In genomic region chr17:35120745-35121142, GRCm38 (mm10) we compare ENCODE assay signal across 8 mouse cellular contexts. TPM values are rescaled to one million over a fixed set of nuclear protein-coding genes. Genes with fewer than 3 reads are reported as not detected.
DNase-seq lines count a peak whose midpoint lies in the region; ATAC-seq and TF ChIP-seq lines count a peak whose summit lies in the region.

No protein-coding gene starts in this region.

- H3K4me1 ChIP-seq in cerebellum, adult 2 months (ENCODE audit: control insufficient read depth, insufficient read depth, low read length): peaks cover 9% of the 10 kb centered on the region
- H3K4me1 ChIP-seq in embryonic facial prominence, embryonic 11.5 days (ENCODE audit: control insufficient read depth, insufficient read depth, low read length): peaks cover 4% of the 10 kb centered on the region; the same call in 1 of the 2 replicates
- peaks cover 26% of the 10 kb centered on the region for H3K4me1 ChIP-seq in hindbrain, embryonic 13.5 days (replicated peaks)
- H3K4me1 ChIP-seq in liver, embryonic 15.5 days (replicated peaks): peaks cover 39% of the 10 kb centered on the region
- no peaks in the 10 kb centered on the region for H3K4me1 ChIP-seq in stomach, postnatal 0 days (replicated peaks; ENCODE audit: control insufficient read depth, insufficient read depth)

- TF ChIP-seq EP300 in stomach, postnatal 0 days (optimal IDR thresholded peaks at IDR 0.05): no peak

- no peak; the same call in 1 of the 2 replicates for ATAC-seq in embryonic facial prominence, embryonic 11.5 days (replicated peaks; ENCODE audit: insufficient number of reproducible peaks, low FRiP score, low TSS enrichment, low read depth)
- no peak; the same call in 1 of the 2 replicates for ATAC-seq in hindbrain, embryonic 13.5 days (ENCODE audit: low FRiP score)
- ATAC-seq in liver, embryonic 15.5 days (ENCODE audit: insufficient read depth): peak; percentile 6; the same call in 1 of the 2 replicates
- ATAC-seq in stomach, postnatal 0 days (ENCODE audit: low FRiP score, low TSS enrichment): no peak; the same call in 1 of the 2 replicates

- H3K27ac ChIP-seq in cerebellum, adult 2 months (ENCODE audit: insufficient read depth, low read length): peak overlapping the region; percentile 72
- no peak overlapping the region for H3K27ac ChIP-seq in embryonic facial prominence, embryonic 11.5 days (replicated peaks; ENCODE audit: low read depth, low read length)
- peak overlapping the region; percentile 76 for H3K27ac ChIP-seq in hindbrain, embryonic 13.5 days
- peak overlapping the region; percentile 74 for H3K27ac ChIP-seq in liver, embryonic 15.5 days (replicated peaks)
- peak overlapping the region; percentile 78 for H3K27ac ChIP-seq in stomach, postnatal 0 days (replicated peaks)

- under 1% methylated on average over 33 of the region's 33 CpGs for WGBS in cerebellum, adult 2 months
- WGBS in embryonic facial prominence, embryonic 11.5 days: 0% methylated on average over 33 of the region's 33 CpGs
- WGBS in hindbrain, embryonic 13.5 days: under 1% methylated on average over 33 of the region's 33 CpGs
- under 1% methylated on average over 33 of the region's 33 CpGs for WGBS in liver, embryonic 15.5 days (ENCODE audit: insufficient replicate concordance)
- WGBS in stomach, postnatal 0 days: under 1% methylated on average over 33 of the region's 33 CpGs

- peak overlapping the region; percentile 90 for H3K4me3 ChIP-seq in cerebellum, adult 2 months (replicated peaks; ENCODE audit: insufficient read depth, low read depth, low read length)
- H3K4me3 ChIP-seq in embryonic facial prominence, embryonic 11.5 days (ENCODE audit: low read depth, low read length): peak overlapping the region; percentile 89
- peak overlapping the region; percentile 93 for H3K4me3 ChIP-seq in hindbrain, embryonic 13.5 days
- peak overlapping the region; percentile 88 for H3K4me3 ChIP-seq in liver, embryonic 15.5 days (replicated peaks)
- H3K4me3 ChIP-seq in stomach, postnatal 0 days (ENCODE audit: low read depth, low read length): peak overlapping the region; percentile 91

- no peak for TF ChIP-seq POLR2A in cerebellum, adult 2 months (IDR thresholded peaks at IDR 0.05; ENCODE audit: borderline replicate concordance, insufficient read depth, low read length)

- no peaks in the 10 kb centered on the region for H3K27me3 ChIP-seq in cerebellum, adult 2 months (ENCODE audit: control insufficient read depth, insufficient read depth, low read length)
- H3K27me3 ChIP-seq in embryonic facial prominence, embryonic 11.5 days (ENCODE audit: control insufficient read depth, insufficient read depth, low read length): no peaks in the 10 kb centered on the region
- no peaks in the 10 kb centered on the region for H3K27me3 ChIP-seq in hindbrain, embryonic 13.5 days
- H3K27me3 ChIP-seq in liver, embryonic 15.5 days: no peaks in the 10 kb centered on the region
- H3K27me3 ChIP-seq in stomach, postnatal 0 days (ENCODE audit: control insufficient read depth, insufficient read depth, low read length): no peaks in the 10 kb centered on the region

- H3K9me3 ChIP-seq in embryonic facial prominence, embryonic 11.5 days (replicated peaks; ENCODE audit: control insufficient read depth, low read length): no peaks in the 10 kb centered on the region
- H3K9me3 ChIP-seq in hindbrain, embryonic 13.5 days: no peaks in the 10 kb centered on the region
- no peaks in the 10 kb centered on the region for H3K9me3 ChIP-seq in liver, embryonic 15.5 days (replicated peaks)
- no peaks in the 10 kb centered on the region for H3K9me3 ChIP-seq in stomach, postnatal 0 days (ENCODE audit: control insufficient read depth, low read length)

- DNase-seq in cerebellum, adult 2 months: no peak
- no peak for DNase-seq in cerebellum, postnatal 4 days (ENCODE audit: low spot score in 2 of 2)
- DNase-seq in 3T3-L1 (ENCODE audit: low read depth, low spot score): peak; percentile 43
- no peak for DNase-seq in embryonic facial prominence, embryonic 11.5 days (ENCODE audit: low spot score)
- DNase-seq in stomach, postnatal 0 days (ENCODE audit: low spot score): peak; percentile 60
- no peak for DNase-seq in thymus, postnatal 0 days (ENCODE audit: low spot score)

- no peak for TF ChIP-seq CTCF in cerebellum, adult 2 months (IDR thresholded peaks at IDR 0.05; ENCODE audit: borderline replicate concordance, insufficient read depth, low read depth, low read length)
- TF ChIP-seq CTCF in stomach, postnatal 0 days (IDR thresholded peaks at IDR 0.05; ENCODE audit: low read depth): no peak

- H3K36me3 ChIP-seq in embryonic facial prominence, embryonic 11.5 days (replicated peaks; ENCODE audit: control insufficient read depth, insufficient read depth, low read depth, low read length): peaks cover 19% of the 10 kb centered on the region
- peaks cover 50% of the 10 kb centered on the region for H3K36me3 ChIP-seq in hindbrain, embryonic 13.5 days
- peaks cover 60% of the 10 kb centered on the region for H3K36me3 ChIP-seq in liver, embryonic 15.5 days (replicated peaks)
- H3K36me3 ChIP-seq in stomach, postnatal 0 days (ENCODE audit: control insufficient read depth, insufficient read depth, low read length): peaks cover 7% of the 10 kb centered on the region

- H3K4me2 ChIP-seq in embryonic facial prominence, embryonic 11.5 days (ENCODE audit: low read depth, low read length): peak overlapping the region; percentile 92
- H3K4me2 ChIP-seq in hindbrain, embryonic 13.5 days: peak overlapping the region; percentile 91
- H3K4me2 ChIP-seq in liver, embryonic 15.5 days: peak overlapping the region; percentile 95
- H3K4me2 ChIP-seq in stomach, postnatal 0 days (replicated peaks; ENCODE audit: low read depth): peak overlapping the region; percentile 97

- peak overlapping the region; percentile 83 for H3K9ac ChIP-seq in embryonic facial prominence, embryonic 11.5 days (replicated peaks; ENCODE audit: low read length)
- H3K9ac ChIP-seq in hindbrain, embryonic 13.5 days: peak overlapping the region; percentile 97
- peak overlapping the region; percentile 94 for H3K9ac ChIP-seq in liver, embryonic 15.5 days
- peak overlapping the region; percentile 94 for H3K9ac ChIP-seq in stomach, postnatal 0 days (ENCODE audit: low read length)

RNA-seq across cellular contexts. Expression of gene Gpank1, which starts 0.5 kb away (rescaled TPM):
- polyA plus RNA-seq in cerebellum, adult 2 months (2012; rRNA removed): 32.7 TPM in 2 replicates
- 24.6 and 26.4 TPM in 2 replicates for polyA plus RNA-seq in embryonic facial prominence, embryonic 11.5 days (2014; fragmentation: Nextera tagmentation; extraction: Ambion mirVana)
- 21.6 and 24.4 TPM in 2 replicates for polyA plus RNA-seq in hindbrain, embryonic 13.5 days (2015; fragmentation: Nextera tagmentation; extraction: Ambion mirVana)
- 12.8 and 15.5 TPM in 2 replicates for polyA plus RNA-seq in liver, embryonic 15.5 days (2015; fragmentation: Nextera tagmentation; extraction: Ambion mirVana)
- 11.2 and 11.3 TPM in 2 replicates for polyA plus RNA-seq in stomach, postnatal 0 days (2015; fragmentation: Nextera tagmentation; extraction: Ambion mirVana)
- 26.9 and 31.2 TPM in 2 replicates for polyA plus RNA-seq in thymus, postnatal 0 days (2015; fragmentation: Nextera tagmentation; extraction: Ambion mirVana)

RNA-seq across cellular contexts. Expression of gene Csnk2b, which starts 1.1 kb away (rescaled TPM):
- 231 TPM in 2 replicates for polyA plus RNA-seq in cerebellum, adult 2 months (2012; rRNA removed)
- 273 and 294 TPM in 2 replicates for polyA plus RNA-seq in embryonic facial prominence, embryonic 11.5 days (2014; fragmentation: Nextera tagmentation; extraction: Ambion mirVana)
- polyA plus RNA-seq in hindbrain, embryonic 13.5 days (2015; fragmentation: Nextera tagmentation; extraction: Ambion mirVana): 317 and 322 TPM in 2 replicates
- 125 TPM in 2 replicates for polyA plus RNA-seq in liver, embryonic 15.5 days (2015; fragmentation: Nextera tagmentation; extraction: Ambion mirVana)
- polyA plus RNA-seq in stomach, postnatal 0 days (2015; fragmentation: Nextera tagmentation; extraction: Ambion mirVana): 323 and 329 TPM in 2 replicates
- polyA plus RNA-seq in thymus, postnatal 0 days (2015; fragmentation: Nextera tagmentation; extraction: Ambion mirVana): 348 and 353 TPM in 2 replicates

RNA-seq across cellular contexts. Expression of gene D17H6S53E, which starts 5.4 kb away (rescaled TPM):
- polyA plus RNA-seq in cerebellum, adult 2 months (2012; rRNA removed): 12.3 and 14.6 TPM in 2 replicates
- 6.9 and 7.4 TPM in 2 replicates for polyA plus RNA-seq in embryonic facial prominence, embryonic 11.5 days (2014; fragmentation: Nextera tagmentation; extraction: Ambion mirVana)
- polyA plus RNA-seq in hindbrain, embryonic 13.5 days (2015; fragmentation: Nextera tagmentation; extraction: Ambion mirVana): 10.2 and 11.2 TPM in 2 replicates
- 2.2 and 2.5 TPM in 2 replicates for polyA plus RNA-seq in liver, embryonic 15.5 days (2015; fragmentation: Nextera tagmentation; extraction: Ambion mirVana)
- 14.4 and 15.5 TPM in 2 replicates for polyA plus RNA-seq in stomach, postnatal 0 days (2015; fragmentation: Nextera tagmentation; extraction: Ambion mirVana)
- polyA plus RNA-seq in thymus, postnatal 0 days (2015; fragmentation: Nextera tagmentation; extraction: Ambion mirVana): 11.2 and 14.7 TPM in 2 replicates

RNA-seq across cellular contexts. Expression of gene Ly6g5b, which starts 5.5 kb away (rescaled TPM):
- 2.2 and 3.4 TPM in 2 replicates for polyA plus RNA-seq in cerebellum, adult 2 months (2012; rRNA removed)
- 0.53 and 1.1 TPM in 2 replicates for polyA plus RNA-seq in embryonic facial prominence, embryonic 11.5 days (2014; fragmentation: Nextera tagmentation; extraction: Ambion mirVana)
- 1.1 and 1.9 TPM in 2 replicates for polyA plus RNA-seq in hindbrain, embryonic 13.5 days (2015; fragmentation: Nextera tagmentation; extraction: Ambion mirVana)
- polyA plus RNA-seq in liver, embryonic 15.5 days (2015; fragmentation: Nextera tagmentation; extraction: Ambion mirVana): 0.23 and 0.24 TPM in 2 replicates
- 0.18 and 0.27 TPM in 2 replicates for polyA plus RNA-seq in stomach, postnatal 0 days (2015; fragmentation: Nextera tagmentation; extraction: Ambion mirVana)
- 3.7 and 4.0 TPM in 2 replicates for polyA plus RNA-seq in thymus, postnatal 0 days (2015; fragmentation: Nextera tagmentation; extraction: Ambion mirVana)

RNA-seq across cellular contexts. Expression of gene Apom, which starts 11.1 kb away (rescaled TPM):
- 0.21 and 0.28 TPM in 2 replicates for polyA plus RNA-seq in cerebellum, adult 2 months (2012; rRNA removed)
- polyA plus RNA-seq in embryonic facial prominence, embryonic 11.5 days (2014; fragmentation: Nextera tagmentation; extraction: Ambion mirVana): 0.49 and 0.64 TPM in 2 replicates
- 0.34 and 0.84 TPM in 2 replicates for polyA plus RNA-seq in hindbrain, embryonic 13.5 days (2015; fragmentation: Nextera tagmentation; extraction: Ambion mirVana)
- polyA plus RNA-seq in liver, embryonic 15.5 days (2015; fragmentation: Nextera tagmentation; extraction: Ambion mirVana): 853 and 907 TPM in 2 replicates
- 1.3 and 3.2 TPM in 2 replicates for polyA plus RNA-seq in stomach, postnatal 0 days (2015; fragmentation: Nextera tagmentation; extraction: Ambion mirVana)
- polyA plus RNA-seq in thymus, postnatal 0 days (2015; fragmentation: Nextera tagmentation; extraction: Ambion mirVana): 0.18 and 0.21 TPM in 2 replicates

Comparison
In these comparisons a context has a peak if more than half of its experiments do, and no peak if none do; other contexts are left out.
1. DNase-seq: peak in 3T3-L1 (single experiment) and stomach, postnatal 0 days (single experiment); none in cerebellum, adult 2 months (0 of 2), cerebellum, postnatal 4 days (0 of 2), embryonic facial prominence, embryonic 11.5 days (single experiment) and thymus, postnatal 0 days (single experiment).
2. Peak in every context shown above with its lines, with median percentiles within 50 percentile points of each other: H3K4me3 ChIP-seq, H3K4me2 ChIP-seq and H3K9ac ChIP-seq.